Mouse (Mus musculus) gastrocnemius, adult 18-20 months (tissue): ENCODE data around the gene Reg4. TPM values are rescaled to one million over a fixed set of nuclear protein-coding genes. Genes with fewer than 3 reads are reported as not detected.
A peak's percentile ranks its signal among the peaks of the same experiment; 100 is the strongest.

Source experiments
- DNase-seq: peaks from one replicate; pipeline ENCODE4 v3.0.0; 2021; ENCODE audit warnings: low spot score
- total RNA-seq, 2 experiments: library from RNA; stranded (reverse); gene quantifications; 2 replicates each; pipeline ENCODE4 v1.2.3; 2021

Gene Reg4
- total RNA-seq, 2 experiments from 2014 or later = not detected

DNA sequence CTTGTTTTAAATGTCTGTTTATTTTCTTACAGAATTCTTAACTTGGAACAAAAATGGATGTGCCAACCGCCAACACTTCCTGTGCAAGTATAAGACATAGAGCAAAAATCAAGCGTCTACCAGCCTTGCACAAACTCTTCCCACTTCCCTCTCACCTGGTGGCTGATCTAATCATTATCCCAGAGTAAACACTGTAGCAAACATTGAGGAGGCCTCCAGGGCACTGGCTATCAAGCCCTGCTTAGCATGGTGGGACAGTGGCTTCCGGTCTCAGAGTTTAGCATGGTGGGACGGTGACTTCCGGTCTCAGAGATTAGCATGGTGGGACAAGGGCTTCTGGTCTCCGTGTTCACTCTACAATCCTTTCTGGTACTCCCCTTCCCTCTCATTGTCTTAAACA, 14.3 kb downstream of the Reg4 start:
- DNase-seq = no peak

DNA sequence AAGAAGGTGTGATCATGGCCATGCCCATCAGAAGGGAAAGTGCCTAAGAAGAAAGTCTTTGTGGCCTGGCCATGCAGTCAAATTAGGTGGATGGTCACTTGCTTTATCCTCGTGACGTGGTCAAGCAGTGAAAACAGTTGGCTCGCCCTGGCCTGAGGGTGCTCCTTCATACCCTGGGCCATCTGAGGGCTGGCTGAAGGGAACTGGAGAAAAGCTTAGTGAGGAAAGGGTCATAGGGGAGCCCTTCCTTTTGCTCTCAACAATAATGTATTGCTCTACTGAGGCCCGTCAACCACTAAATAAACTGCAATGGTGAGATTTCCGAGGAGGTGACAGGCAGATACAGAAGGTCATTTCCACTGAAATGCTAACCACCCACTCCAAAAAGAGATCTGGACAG, 15.3 kb downstream of the Reg4 start:
- DNase-seq = no peak

DNA sequence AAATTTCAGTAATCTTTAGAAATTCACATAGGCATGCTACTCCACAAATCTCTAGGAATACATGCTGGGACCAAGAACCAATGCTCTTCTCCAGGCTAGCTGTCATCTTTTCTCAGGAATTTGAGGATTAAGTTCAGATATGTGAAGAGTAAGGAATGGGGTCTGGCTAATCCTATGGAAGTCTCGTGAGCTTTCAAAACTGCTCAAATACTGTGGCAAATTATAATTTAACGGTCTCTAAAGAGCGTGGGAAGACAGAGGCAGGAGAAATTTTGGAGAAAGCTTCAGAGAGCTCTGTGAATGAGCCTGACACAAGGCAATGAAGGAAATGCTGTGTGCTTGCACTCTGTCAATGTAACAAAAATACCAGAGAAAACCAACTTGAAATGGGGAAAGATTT, 16.2 kb downstream of the Reg4 start:
- no peak for DNase-seq

DNA sequence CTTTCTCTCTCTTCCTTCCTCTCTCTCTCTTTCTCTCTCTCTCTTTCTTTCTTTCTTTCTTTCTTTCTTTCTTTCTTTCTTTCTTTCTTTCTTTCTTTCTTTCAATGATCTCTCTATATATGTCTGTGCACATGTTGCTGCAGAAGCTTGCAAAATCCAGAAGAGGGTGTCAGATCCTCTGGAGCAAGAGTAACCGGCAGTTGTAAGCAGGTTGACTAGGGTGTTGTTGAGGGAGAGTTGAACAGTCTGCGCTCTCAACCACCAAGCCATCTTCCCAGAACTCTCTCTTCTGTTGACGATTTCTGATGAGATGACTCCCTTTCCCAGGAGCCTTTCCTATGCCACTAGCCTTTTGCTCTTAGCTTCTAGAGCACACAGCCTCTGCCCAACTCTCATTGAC, 20.1 kb downstream of the Reg4 start:
- no peak for DNase-seq

DNA sequence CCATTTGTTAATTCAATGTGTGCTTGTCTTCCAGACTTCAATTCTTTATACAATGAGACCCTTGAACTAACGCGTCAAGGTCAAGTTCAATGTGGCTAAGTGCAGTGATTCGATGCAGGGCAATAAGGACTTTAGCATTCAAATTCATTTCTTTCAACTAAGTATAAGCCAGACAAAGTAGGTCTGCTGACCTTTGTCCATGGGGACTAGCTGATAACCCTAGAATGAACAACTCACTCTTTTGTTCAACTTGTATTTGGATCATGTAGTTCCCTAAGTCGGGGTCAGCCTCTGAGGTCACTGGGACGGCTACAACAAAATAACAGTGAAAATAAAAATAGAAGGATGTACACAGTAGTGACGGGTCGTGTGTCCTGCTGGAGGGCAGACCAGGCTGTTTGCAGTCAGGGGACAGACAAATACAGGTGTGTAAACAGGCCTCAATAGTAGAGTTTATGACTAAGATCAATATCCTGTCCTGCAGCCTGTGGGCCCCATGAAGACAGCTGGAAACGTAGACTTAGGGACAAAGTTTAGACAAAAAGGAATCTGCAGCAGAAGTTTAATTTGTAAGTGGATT, 20.6 kb downstream of the Reg4 start:
- DNase-seq = no peak

DNA sequence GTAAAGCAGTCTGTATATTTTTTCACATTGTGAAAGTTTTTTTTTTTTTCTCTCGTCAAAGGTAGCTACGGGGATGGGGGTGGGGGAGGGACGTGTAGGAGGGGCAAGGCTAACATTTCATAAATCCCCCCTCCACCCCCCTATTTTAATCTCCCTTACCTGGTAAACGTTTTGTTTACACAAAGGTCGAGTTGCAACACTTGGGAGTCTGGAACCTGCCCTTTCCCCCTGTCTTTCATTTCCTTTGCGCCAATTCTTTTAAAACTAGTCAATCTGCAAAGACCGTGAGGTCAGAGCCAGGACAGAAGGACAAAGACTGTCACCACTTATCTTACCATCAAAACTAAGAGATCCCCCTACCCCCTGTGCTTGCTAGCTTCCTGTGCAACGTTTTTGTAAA, 23.9 kb downstream of the Reg4 start:
- DNase-seq = no peak

DNA sequence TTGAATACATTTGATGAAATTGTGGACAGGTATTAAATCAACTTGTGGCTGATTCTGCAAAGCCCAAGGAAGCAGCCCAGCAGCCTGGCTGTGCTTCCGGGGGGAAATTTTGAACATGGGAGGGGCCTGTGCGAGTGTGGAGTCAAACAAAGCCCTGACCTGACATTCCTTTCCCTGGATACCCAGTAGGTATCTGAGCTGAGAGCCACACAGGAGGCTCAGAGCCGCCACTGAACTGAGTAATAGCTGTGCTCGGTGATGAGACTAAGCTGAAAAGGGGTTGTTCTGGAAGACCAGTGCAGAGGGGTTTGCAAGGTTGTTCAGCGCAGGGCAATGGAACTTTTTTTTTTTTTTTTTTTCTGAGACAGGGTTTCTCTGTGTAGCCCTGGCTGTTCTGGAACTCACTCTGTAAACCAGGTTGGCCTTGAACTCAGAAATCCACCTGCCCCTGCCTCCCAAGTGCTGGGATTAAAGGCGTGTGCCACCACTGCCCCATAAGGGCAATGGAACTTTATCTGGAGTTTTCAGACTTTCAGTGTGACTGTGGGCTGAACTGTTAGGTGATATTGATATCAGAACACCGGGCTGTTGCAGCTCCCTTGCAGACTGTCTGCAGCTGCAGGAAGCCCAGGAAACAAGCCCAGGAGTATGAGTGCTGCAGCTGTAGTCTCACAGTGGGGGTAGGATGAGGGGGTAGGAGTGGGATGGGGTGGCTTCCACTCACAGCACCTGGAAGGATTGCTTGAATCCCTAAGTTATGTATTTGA, 25.2 kb downstream of the Reg4 start:
- no peak for DNase-seq

DNA sequence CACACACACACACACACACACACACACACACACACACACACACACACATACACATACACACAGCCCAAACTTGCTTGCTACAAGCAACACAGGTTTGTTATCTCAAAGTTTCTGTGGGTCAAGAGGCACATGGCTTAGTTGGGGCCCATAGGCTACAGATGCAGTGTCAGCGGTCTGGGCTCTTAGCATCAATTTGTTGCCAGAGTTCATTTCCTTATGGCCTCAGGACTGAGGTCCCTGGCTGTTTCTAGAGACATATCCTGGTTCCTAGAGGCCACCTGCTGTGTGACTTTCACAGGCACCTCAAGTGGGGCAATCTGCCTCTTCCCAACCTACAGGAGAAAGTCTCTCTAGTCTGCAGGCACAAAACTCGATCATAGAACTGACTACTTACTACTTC, 27.4 kb downstream of the Reg4 start:
- no peak for DNase-seq

DNA sequence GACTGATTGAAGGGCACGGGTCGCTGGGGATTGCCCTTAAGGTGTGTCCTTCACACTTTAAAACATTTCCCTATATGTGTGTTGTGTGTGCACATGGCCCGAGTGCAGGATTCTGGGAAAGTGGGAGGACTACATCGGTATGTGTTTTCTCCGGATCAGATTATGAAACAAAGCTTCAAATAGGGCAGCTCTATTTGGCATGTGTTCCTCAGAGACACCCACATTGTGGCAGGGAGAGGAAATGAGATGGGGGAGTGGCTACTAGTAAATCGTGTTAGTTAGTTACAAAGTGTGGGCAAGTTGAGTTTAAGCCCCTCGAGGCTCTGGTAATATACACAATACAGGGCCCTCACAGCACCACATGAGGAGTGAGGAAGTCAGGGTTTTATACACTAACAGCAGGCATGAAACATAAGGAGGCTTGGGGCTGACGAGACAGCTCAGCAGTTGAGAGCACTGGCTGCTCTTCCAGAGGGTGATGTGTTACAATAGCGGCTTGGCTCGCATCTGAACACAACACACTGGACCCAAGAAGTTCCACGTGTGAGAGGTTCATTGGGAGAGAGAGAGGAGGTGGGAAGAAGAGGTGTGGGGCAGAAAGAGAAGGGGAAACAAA, 28.0 kb downstream of the Reg4 start:
- no peak for DNase-seq

DNA sequence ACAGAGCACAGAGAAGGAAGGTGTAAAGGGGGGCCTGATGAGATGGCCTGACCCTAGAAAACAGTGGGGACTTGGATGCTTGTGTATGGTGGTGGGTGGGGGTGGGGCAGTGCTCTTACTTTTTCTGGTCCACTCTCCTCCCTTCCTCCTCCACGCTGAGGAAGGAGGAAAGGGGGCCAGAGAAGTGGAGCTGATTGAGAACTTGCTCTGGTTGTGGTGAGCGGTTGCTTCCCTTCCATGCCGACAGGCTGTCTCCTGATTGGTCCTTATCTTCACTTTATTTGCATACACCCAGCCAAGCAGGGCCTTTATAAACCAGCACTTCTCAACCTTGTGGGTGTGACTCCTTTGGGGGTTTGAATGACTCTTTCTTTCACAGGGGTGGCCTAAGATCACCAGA, 32.1 kb downstream of the Reg4 start:
- no peak for DNase-seq

DNA sequence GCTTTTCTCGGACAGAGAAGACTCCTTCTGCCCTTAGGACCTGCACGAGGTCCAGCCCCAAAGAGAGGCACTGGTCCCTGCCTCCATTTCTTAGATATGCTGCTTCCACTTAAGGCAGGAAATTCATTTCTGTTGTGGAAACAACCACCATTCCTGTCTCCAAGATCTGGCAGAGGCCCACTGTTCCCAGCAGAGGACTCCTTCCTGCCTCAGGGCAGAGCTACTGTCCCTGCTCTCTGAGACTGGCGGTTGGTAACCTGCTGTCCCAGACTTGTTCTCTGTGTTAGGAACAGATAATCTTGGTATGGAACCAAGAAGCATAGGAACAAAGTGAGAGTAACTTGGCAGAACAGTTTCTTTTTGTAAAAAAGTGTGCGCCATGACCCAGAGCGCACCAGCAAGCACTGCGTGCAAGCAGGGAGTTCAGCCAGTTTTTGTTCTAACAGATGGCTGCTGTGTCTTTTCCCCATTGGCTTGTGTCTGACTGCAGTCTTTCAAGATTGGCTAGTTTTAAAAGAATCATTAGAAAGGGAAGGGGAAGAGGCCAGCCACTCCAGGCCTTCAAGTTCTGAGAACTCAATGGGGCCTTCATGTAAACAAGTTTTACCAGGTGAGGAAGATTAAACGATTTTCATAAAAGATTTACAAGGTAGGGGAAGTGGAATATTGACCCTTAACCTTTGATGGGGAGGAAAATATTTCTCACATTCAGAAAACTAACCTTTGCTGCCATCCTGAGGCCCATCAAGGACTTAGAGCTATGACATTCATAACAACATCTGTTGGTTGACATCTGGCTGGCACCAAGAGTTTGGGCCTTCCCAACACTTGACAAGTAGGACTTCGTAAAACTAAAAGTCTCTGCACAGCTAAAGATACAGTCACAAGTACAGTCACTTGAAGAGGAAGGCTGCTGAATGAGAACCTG, 33.0 kb downstream of the Reg4 start:
- no peak for DNase-seq

DNA sequence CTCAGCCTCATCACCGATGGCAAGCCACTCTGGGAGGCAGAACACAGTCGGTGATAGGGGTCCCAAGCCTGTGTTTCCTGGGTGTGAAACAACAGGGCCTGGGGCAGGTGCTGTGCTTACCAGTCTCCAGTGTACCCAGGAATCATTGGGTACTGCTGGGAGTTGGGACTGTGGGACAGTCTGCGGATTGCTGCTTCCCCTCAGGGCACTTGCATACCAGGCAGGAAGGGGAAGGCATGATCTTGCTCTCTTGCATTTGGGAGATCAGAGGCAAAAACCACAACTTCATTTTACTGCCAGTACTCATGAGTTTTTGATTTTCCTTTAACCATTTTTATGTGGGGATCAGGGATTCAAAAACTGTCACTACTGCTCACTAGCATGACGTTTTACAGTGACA, 36.8 kb downstream of the Reg4 start:
- DNase-seq = no peak

DNA sequence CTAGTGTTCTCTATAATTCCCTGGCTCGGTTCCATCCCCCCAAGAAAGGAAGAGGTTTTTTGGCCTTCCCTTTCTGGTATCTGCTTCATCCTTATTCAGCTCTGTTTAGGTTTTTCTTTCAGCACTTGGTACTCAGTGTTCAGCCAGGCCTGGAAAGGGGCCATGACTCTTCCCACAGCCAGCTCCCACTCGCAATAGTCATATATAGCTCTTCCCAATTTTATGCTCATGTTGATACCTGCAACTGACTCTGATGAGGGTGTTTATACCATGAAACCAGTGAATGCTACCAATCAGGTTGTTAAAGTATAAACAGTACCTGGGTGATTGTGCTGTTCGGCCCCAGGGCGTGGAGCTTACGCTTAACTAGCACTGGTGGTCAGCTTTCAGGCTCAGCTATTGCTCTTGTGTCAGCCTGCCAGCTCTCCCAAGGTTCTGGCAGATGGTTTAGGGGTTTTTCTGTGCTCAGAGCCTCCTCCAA, 37.4 kb downstream of the Reg4 start:
- DNase-seq = peak; percentile 70

DNA sequence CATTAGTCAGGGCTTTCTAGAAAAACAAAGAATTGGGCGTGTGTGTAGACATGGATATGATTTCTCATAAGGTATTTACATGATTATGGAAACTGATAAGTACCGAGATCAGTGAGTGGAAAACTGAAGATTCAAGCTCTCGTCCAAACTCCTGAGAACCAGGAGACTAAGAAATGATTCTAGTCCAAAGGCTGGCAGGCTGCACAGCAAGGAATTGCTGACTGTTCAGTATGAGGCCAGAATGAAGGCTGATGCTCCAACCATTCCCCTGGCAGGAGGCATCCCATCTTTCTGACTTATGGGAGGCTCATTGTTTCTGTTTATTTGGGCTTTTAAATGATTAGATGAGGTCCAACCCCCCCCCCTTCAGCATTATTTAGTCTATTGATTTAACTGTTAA, 38.6 kb downstream of the Reg4 start:
- DNase-seq = no peak

DNA sequence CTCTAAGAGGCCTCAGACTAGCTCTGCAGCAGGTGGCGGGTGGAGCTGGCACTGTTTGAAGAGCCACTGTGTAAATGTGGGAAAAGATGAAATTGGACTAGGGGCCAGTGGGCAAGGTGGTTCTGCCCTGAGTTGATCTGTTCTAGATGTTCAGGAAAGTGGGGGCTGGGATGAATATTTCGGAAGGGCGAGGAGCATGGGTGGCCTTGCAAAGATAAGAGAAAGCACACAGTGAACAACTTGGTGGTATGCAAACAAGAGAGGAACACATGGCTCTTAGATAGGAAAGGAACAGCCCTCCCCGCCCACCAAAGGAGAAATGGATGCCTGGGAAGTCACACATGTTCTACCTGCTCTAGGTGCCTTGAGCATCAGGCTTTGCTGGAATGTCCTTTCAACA, 39.5 kb downstream of the Reg4 start:
- no peak for DNase-seq

DNA sequence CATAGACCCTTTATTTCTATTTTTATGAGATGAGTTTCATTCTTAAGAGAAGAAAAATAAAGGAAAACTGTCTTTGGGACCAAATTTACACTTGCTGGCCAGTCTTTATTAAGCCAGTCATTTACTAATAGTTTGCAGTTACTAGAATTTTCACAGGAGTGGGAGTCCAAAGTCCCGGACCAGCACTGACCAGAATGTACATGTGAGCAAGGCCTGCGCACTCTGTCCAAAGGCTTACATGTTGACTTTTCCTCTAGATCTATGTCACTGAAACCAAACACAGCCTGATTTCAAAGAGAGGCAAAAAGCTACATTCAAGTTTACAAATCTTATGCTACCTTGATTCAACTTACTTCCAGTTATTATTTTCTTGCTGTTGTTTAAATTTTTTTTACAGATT, 40.2 kb downstream of the Reg4 start:
- DNase-seq = no peak

DNA sequence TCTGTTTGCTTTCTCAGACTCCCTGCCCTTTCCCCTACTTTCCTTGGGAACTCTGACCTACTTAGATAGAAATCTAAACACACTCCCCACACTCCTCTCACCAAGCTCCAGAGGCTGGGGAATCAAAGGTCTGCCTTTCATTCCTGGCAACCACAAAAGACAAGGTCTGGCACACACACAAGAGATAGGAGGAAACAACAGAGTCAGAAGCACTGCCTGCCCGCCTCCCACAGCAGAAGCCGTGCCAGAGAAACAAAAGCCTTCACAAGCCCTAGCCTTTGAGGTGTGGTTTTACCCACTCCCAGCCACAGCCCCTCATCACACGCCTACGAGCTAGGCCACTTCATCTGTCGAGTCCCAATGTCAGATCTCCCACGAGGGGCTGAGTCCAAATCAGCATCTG, 45.3 kb downstream of the Reg4 start:
- DNase-seq = no peak

DNA sequence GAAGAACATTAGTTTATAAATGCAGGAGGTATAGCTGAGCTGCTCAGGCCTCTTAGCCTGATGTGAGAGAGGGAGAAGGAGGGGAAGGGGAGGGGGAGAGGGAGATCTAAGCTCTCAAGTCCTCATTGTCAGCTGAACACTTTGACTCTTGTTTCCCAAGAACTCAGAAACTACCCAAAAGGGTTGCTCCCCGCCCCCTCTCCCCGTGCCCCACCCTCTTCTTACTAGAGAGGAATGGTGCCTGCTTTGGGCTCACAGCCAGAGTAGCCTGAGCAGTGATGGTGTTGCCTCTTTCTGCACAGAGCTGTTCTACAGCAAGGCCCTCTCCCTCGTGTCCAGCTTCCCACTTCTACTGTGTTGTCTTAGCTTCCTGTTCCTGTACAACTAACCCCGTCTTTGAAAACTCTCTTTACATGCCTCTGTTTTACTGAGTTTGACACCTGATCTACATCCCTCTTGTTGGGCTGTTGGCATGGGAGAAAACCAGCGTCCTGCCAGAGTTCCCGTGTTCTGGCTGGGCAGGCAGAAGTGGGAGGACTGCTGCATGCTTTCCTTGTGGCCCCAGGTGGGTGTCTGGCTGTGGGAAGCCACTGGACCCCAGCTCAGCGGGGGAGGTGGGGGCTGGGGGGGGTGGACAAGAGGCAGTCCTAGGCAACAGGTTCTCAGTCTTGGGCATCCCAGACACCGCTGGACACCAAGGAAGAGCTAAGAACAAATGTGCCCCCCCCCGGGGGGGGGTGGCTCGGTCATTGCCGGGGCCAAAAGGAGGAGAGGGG, 51.9 kb downstream of the Reg4 start:
- no peak for DNase-seq

DNA sequence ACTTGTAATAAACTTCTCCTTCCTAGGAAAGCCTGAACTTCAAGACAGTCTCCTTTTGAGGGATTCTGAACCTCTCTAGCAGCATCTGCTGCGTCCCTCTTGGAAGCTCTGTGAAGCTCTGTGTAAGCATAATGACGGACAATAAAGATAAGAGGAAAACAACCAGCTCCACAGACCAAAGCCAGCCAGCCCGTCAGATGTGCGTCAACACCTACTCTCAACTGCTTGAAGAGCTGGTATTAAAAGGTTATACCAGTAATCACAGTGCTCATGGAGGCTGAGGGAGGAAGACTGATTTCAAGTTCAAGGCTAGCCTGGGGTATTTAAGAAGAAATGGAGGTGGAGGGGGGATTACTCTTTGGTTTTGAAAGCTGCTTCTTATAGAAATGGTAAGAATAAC, 57.7 kb downstream of the Reg4 start:
- DNase-seq = no peak

DNA sequence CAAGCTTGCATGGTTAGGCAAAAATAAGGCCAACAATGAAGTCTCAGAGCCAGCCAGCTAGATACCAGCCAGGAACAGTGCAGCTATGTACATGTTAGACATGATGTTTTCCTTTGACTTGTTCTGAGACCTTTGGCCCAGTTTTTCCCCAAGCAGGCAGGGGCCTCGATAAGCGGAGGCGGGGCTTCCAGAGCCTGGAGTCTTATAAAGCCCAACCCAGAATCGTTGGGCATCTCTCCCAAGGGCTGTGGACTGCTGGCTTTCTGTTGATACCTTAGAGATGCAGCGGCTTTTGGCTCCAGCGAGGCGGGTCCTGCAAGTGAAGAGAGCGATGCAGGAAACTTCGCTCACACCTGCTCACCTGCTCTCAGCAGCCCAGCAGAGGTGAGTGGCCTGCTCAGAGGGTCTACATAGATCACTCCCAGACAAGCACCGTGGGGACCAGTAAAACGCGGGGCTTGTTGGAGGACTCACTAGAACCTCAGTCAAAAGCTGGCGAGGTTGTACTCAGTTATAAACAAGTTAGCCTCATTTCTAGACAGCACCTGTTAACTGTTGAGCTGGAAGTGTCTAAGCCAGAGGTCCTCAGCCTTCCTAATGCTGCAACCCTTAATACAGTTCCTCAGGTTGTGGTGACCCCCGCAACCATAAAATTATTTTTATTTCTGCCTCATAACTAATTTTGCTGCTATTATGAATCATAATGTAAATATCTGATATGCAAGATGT, 58.4 kb downstream of the Reg4 start, which contains the start of gene Hmgcs2:
Gene Hmgcs2, plus strand, starts transcription at position 232 of the 729 bp plus-strand sequence.
- DNase-seq = peak; percentile 34
